Mouse (Mus musculus) heart, postnatal 0 days (tissue): ENCODE measurements around the gene Ptov1.
A peak's percentile ranks its signal among the peaks of the same experiment; 100 is the strongest.

ENCODE experiments used
- CTCF ChIP-seq: IDR thresholded peaks from 2 replicates; pipeline ENCODE4 v1.5.1; 2016; ENCODE audit warnings: antibody characterized with exemption, control low read depth, low read depth
- EP300 ChIP-seq: IDR thresholded peaks from 2 replicates; pipeline ENCODE4 v1.6.1; 2016; ENCODE audit warnings: antibody characterized with exemption, low read depth

DNA sequence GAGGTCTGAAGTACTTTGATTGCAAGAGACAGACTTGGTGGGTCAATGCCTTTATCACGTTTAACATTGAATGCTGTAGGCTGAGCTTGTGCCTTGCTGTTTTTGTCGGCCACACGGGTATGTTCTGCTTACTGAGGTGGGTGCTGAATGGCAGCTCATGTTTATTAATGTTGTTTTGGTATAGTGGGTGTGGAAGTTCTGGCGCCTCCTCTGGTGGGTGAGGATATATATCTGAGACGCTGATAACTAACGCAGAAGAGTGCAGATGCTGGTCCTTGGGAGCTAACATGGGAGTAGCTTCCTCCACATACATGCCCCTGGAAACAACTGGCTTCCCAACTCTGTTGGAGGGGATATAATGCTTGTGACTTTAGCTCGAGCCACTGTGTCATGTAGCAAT, 46.2 kb downstream of the Ptov1 start:
- no peak for TF ChIP-seq EP300
- TF ChIP-seq CTCF, result peak; percentile 30; the same call in 1 of the 2 replicates
